Mouse (Mus musculus): ENCODE results near the gene Sema4d.

GRCm38 (mm10) chr13:51647770-51648169 is 145.8 kb downstream of the Sema4d start:
- TF ChIP-seq POLR2A (IDR thresholded peaks at IDR 0.05; ENCODE audit: borderline replicate concordance, extremely low read depth, insufficient read depth, insufficient read length, poor library complexity, severe bottlenecking) (no peak), CTCF (IDR thresholded peaks at IDR 0.05; ENCODE audit: borderline replicate concordance, extremely low read depth, insufficient read depth, insufficient read length) (no peak)
